24 mouse cellular contexts compared by ENCODE assay signal in genomic region chr9:121826356-121826755, GRCm38 (mm10). TPM values are rescaled to one million over a fixed set of nuclear protein-coding genes. Genes with fewer than 3 reads are reported as not detected.
DNase-seq lines count a peak whose midpoint lies in the region; ATAC-seq and TF ChIP-seq lines count a peak whose summit lies in the region.
"Had no signal": no experiment of that assay in that cellular context is flagged by ENCODE, and none has a peak within 500 bp of the region (broad histone marks: within the 10 kb centered on the region; RNA-seq: fewer than 3 reads in every experiment).

No protein-coding gene starts in this region.

- WGBS in forebrain, embryonic 15.5 days, result 93% methylated on average over 3 of the region's 3 CpGs

- peak; percentile 75 for ATAC-seq in frontal cortex, adult (ENCODE audit: low TSS enrichment)
- ATAC-seq in forebrain, embryonic 15.5 days (replicated peaks), result no peak
- ATAC-seq: activated CD4-positive, CD25-positive, alpha-beta regulatory T cell, adult 4 months; forebrain, embryonic 14.5 days had no signal

- no peaks in the 10 kb centered on the region for H3K9me3 ChIP-seq in forebrain, embryonic 15.5 days
- H3K9me3 ChIP-seq: embryonic facial prominence, embryonic 12.5 days; embryonic facial prominence, embryonic 15.5 days; hindbrain, embryonic 12.5 days; hindbrain, embryonic 15.5 days had no signal

- H3K27me3 ChIP-seq in forebrain, embryonic 15.5 days, result no peaks in the 10 kb centered on the region
- H3K27me3 ChIP-seq: embryonic facial prominence, embryonic 12.5 days; embryonic facial prominence, embryonic 15.5 days; hindbrain, embryonic 12.5 days; hindbrain, embryonic 15.5 days had no signal

- H3K4me1 ChIP-seq in forebrain, embryonic 15.5 days, result peaks cover 24% of the 10 kb centered on the region
- H3K4me1 ChIP-seq: embryonic facial prominence, embryonic 12.5 days had no signal

- H3K4me2 ChIP-seq in forebrain, embryonic 15.5 days (replicated peaks), result no peak overlapping the region
- H3K4me2 ChIP-seq: embryonic facial prominence, embryonic 12.5 days; embryonic facial prominence, embryonic 15.5 days; heart, embryonic 11.5 days; hindbrain, embryonic 12.5 days; hindbrain, embryonic 15.5 days had no signal

- H3K27ac ChIP-seq in left cerebral cortex, adult 2 months, result peak overlapping the region; percentile 71
- H3K27ac ChIP-seq in forebrain, embryonic 15.5 days (replicated peaks), result no peak overlapping the region
- H3K27ac ChIP-seq: embryonic facial prominence, embryonic 12.5 days; embryonic facial prominence, embryonic 15.5 days; gastrocnemius, adult 2 months; hindbrain, embryonic 12.5 days; hindbrain, embryonic 15.5 days had no signal

- H3K9ac ChIP-seq in forebrain, embryonic 15.5 days (replicated peaks), result no peak overlapping the region
- H3K9ac ChIP-seq: embryonic facial prominence, embryonic 12.5 days; embryonic facial prominence, embryonic 15.5 days; hindbrain, embryonic 12.5 days; hindbrain, embryonic 15.5 days had no signal

- no peak overlapping the region for H3K4me3 ChIP-seq in left cerebral cortex, adult 2 months
- no peak overlapping the region for H3K4me3 ChIP-seq in forebrain, embryonic 15.5 days
- H3K4me3 ChIP-seq: embryonic facial prominence, embryonic 12.5 days; embryonic facial prominence, embryonic 15.5 days; gastrocnemius, adult 2 months; hindbrain, embryonic 12.5 days; hindbrain, embryonic 15.5 days had no signal

- no peaks in the 10 kb centered on the region for H3K36me3 ChIP-seq in forebrain, embryonic 15.5 days
- H3K36me3 ChIP-seq: embryonic facial prominence, embryonic 12.5 days; embryonic facial prominence, embryonic 15.5 days; hindbrain, embryonic 12.5 days; hindbrain, embryonic 15.5 days had no signal

- intact Hi-C loops in left cerebral cortex, adult 2 months (cut with DNase I), result loop anchor here (1.0 to 5.0 kb wide), 2 partner anchors 34 to 48 kb away; partner anchors contain the start of gene Hhatl

- TF ChIP-seq CTCF in left cerebral cortex, adult 2 months (IDR thresholded peaks at IDR 0.05), result no peak

- DNase-seq in frontal cortex, postnatal 25 days (ENCODE audit: low spot score in 2 of 2), result no peak
- DNase-seq in left cerebral cortex, adult 2 months (ENCODE audit: extremely low spot score in 1 of 2, low spot score in 2 of 2), result no peak
- DNase-seq in left cerebral cortex, adult 11 months (ENCODE audit: low spot score), result no peak
- DNase-seq in right cerebral cortex, adult 18-20 months, result peak; percentile 73
- DNase-seq in right cerebral cortex, postnatal 4 days, result no peak
- DNase-seq: adrenal gland, adult 8-10 months; adrenal gland, postnatal 25 days; cerebellum, adult 18-20 months; cerebellum, adult 9-10 months; cerebellum, postnatal 14 days; gastrocnemius, postnatal 14 days; heart, adult 11 months had no signal

RNA-seq across cellular contexts. Expression of gene Ccdc13, which starts 12.9 kb away (rescaled TPM):
- total RNA-seq in left cerebral cortex, adult 2 months (2021), result 1 to 10 TPM; 5.7 to 6.2 TPM
- polyA plus RNA-seq in forebrain, embryonic 15.5 days (2015; fragmentation: Nextera tagmentation; extraction: Ambion mirVana), result 1.9 and 3.0 TPM in 2 replicates
- total RNA-seq: heart, postnatal 25 days had no signal
- polyA plus RNA-seq: activated CD4-positive, CD25-positive, alpha-beta regulatory T cell, adult 4 months had no signal

RNA-seq across cellular contexts. Expression of gene Higd1a, which starts 31.8 kb away (rescaled TPM):
- total RNA-seq in left cerebral cortex, adult 2 months (2021), result 10 to 100 TPM; 90.3 to 93.7 TPM
- polyA plus RNA-seq in forebrain, embryonic 15.5 days (2015; fragmentation: Nextera tagmentation; extraction: Ambion mirVana), result 124 and 129 TPM in 2 replicates

RNA-seq across cellular contexts. Expression of gene Hhatl, which starts 34.0 kb away (rescaled TPM):
- total RNA-seq in left cerebral cortex, adult 2 months (2021), result 10 to 100 TPM; 20.0 to 21.3 TPM
- polyA plus RNA-seq in forebrain, embryonic 15.5 days (2015; fragmentation: Nextera tagmentation; extraction: Ambion mirVana), result 0.25 TPM in 1 of 2 replicates, not detected in the other
- total RNA-seq: adrenal gland, postnatal 25 days; hematopoietic stem cell, adult 5-6 weeks had no signal
- polyA plus RNA-seq: activated CD4-positive, CD25-positive, alpha-beta regulatory T cell, adult 4 months; forebrain, embryonic 14.5 days had no signal

RNA-seq across cellular contexts. Expression of gene Klhl40, which starts 48.9 kb away (rescaled TPM):
- total RNA-seq in left cerebral cortex, adult 2 months (2021), result 10 to 100 TPM in 1 of 2 experiments, 1 to 10 TPM in 1; 7.3 to 10.5 TPM
- 0.50 and 0.69 TPM in 2 replicates for polyA plus RNA-seq in forebrain, embryonic 15.5 days (2015; fragmentation: Nextera tagmentation; extraction: Ambion mirVana)
- total RNA-seq: hematopoietic stem cell, adult 5-6 weeks had no signal
- polyA plus RNA-seq: activated CD4-positive, CD25-positive, alpha-beta regulatory T cell, adult 4 months had no signal
